Mouse (Mus musculus) hindbrain, embryonic 13.5 days (tissue): ENCODE data around the gene Hcfc1. TPM values are rescaled to one million over a fixed set of nuclear protein-coding genes. Genes with fewer than 3 reads are reported as not detected.
A peak's percentile ranks its signal among the peaks of the same experiment; 100 is the strongest.

ENCODE experiments used
- ATAC-seq: fragments of 200-750 bp; cut with Nextera tagmentation; 2 replicates; pipeline ENCODE4 v1.8.0; 2017; ENCODE audit warnings: moderate TSS enrichment; ENCODE audit not compliant: low FRiP score
- H3K27ac ChIP-seq: fragments of 300-500 bp; sonication (generic); 2 replicates; pipeline ENCODE4 v1.5.1; 2015; ENCODE audit warnings: inconsistent platforms, mild to moderate bottlenecking, moderate library complexity
- H3K27me3 ChIP-seq: fragments of 300-500 bp; sonication (generic); 2 replicates; pipeline ENCODE4 v1.6.1; 2015; ENCODE audit warnings: mild to moderate bottlenecking, inconsistent platforms
- H3K36me3 ChIP-seq: fragments of 300-500 bp; sonication (generic); 2 replicates; pipeline ENCODE4 v1.6.1; 2015; ENCODE audit warnings: mild to moderate bottlenecking, inconsistent platforms
- H3K4me1 ChIP-seq: fragments of 300-500 bp; sonication (generic); replicated peaks from 2 replicates; pipeline ENCODE4 v1.6.1; 2015; ENCODE audit warnings: inconsistent platforms
- H3K4me2 ChIP-seq: fragments of 300-500 bp; sonication (generic); 2 replicates; pipeline ENCODE4 v1.6.1; 2015; ENCODE audit warnings: inconsistent platforms, mild to moderate bottlenecking, moderate library complexity
- H3K4me3 ChIP-seq: fragments of 300-500 bp; sonication (generic); 2 replicates; pipeline ENCODE4 v1.5.1; 2015; ENCODE audit warnings: mild to moderate bottlenecking, inconsistent platforms
- H3K9ac ChIP-seq: fragments of 300-500 bp; sonication (generic); 2 replicates; pipeline ENCODE4 v1.6.1; 2015; ENCODE audit warnings: mild to moderate bottlenecking, inconsistent platforms
- H3K9me3 ChIP-seq: fragments of 300-500 bp; sonication (generic); 2 replicates; pipeline ENCODE4 v1.6.1; 2016; ENCODE audit warnings: inconsistent platforms
- WGBS: fragments of 180-500 bp; shearing (Covaris S2); methylation state at CpG from one replicate; pipeline ENCODE4 v1.1.7; 2015; 5-methylcytosine and 5-hydroxymethylcytosine counted together
- polyA plus RNA-seq: library from polyadenylated mRNA; unstranded; fragments of >200 nt; fragmentation: Nextera tagmentation; extraction: Ambion mirVana; gene quantifications from 2 replicates; pipeline ENCODE4 v1.2.1, GENCODE M21; 2015

The Hcfc1 gene
- 50.8 and 52.1 TPM in 2 replicates for polyA plus RNA-seq

- Histone ChIP-seq H3K9ac (peak within 1 kb of the TSS; percentile 78), H3K4me1 (peaks cover 35% of the 10 kb centered on the region), H3K4me3 (peak within 1 kb of the TSS; percentile 66), H3K4me2 (peak within 1 kb of the TSS; percentile 76), H3K27me3 (no peaks in the 10 kb centered on the region), H3K36me3 (no peaks in the 10 kb centered on the region), H3K9me3 (no peaks in the 10 kb centered on the region), H3K27ac (peak within 1 kb of the TSS; percentile 99)
- peak; percentile 80 for ATAC-seq
- WGBS = 22% methylated on average over 51 of the region's 58 CpGs
These were observed at the start of gene Hcfc1 for GRCm38 (mm10) chrX:73966248-73967176. TSS of gene Hcfc1 (minus strand) at chrX:73966357.

GRCm38 (mm10) chrX:74014597-74014996, 48.4 kb upstream of the Hcfc1 start:
- WGBS = 93% methylated on average over 1 of the region's 1 CpGs
- Histone ChIP-seq H3K9me3 (no peaks in the 10 kb centered on the region), H3K4me2 (no peak overlapping the region), H3K9ac (no peak overlapping the region), H3K27ac (no peak overlapping the region), H3K4me3 (no peak overlapping the region), H3K4me1 (no peaks in the 10 kb centered on the region), H3K27me3 (no peaks in the 10 kb centered on the region), H3K36me3 (peaks cover 20% of the 10 kb centered on the region; the same call in 1 of the 2 replicates)
- no peak for ATAC-seq

GRCm38 (mm10) chrX:74008063-74008462, 41.9 kb upstream of the Hcfc1 start:
- 47% methylated on average over 8 of the region's 8 CpGs for WGBS
- Histone ChIP-seq H3K27me3 (no peaks in the 10 kb centered on the region), H3K36me3 (no peaks in the 10 kb centered on the region)

GRCm38 (mm10) chrX:74006401-74006800, 40.2 kb upstream of the Hcfc1 start:
- Histone ChIP-seq H3K4me3 (no peak overlapping the region), H3K9me3 (no peaks in the 10 kb centered on the region), H3K4me1 (no peaks in the 10 kb centered on the region), H3K36me3 (no peaks in the 10 kb centered on the region), H3K4me2 (no peak overlapping the region), H3K27me3 (no peaks in the 10 kb centered on the region), H3K9ac (no peak overlapping the region), H3K27ac (no peak overlapping the region)
- no peak for ATAC-seq
- WGBS = 72% methylated on average over 21 of the region's 21 CpGs

More at GRCm38 (mm10) chrX:74008063-74008462, 41.9 kb upstream of the Hcfc1 start:
- Histone ChIP-seq H3K27ac (no peak overlapping the region), H3K4me2 (no peak overlapping the region), H3K4me1 (no peaks in the 10 kb centered on the region), H3K4me3 (no peak overlapping the region), H3K9me3 (no peaks in the 10 kb centered on the region), H3K9ac (no peak overlapping the region)
- ATAC-seq = no peak

- Histone ChIP-seq H3K9me3 (no peaks in the 10 kb centered on the region), H3K27me3 (no peaks in the 10 kb centered on the region), H3K9ac (no peak overlapping the region), H3K4me2 (no peak overlapping the region), H3K36me3 (no peaks in the 10 kb centered on the region), H3K4me3 (no peak overlapping the region), H3K4me1 (peaks cover 5% of the 10 kb centered on the region), H3K27ac (no peak overlapping the region)
- WGBS = 61% methylated on average over 2 of the region's 2 CpGs
- ATAC-seq = no peak
These were observed 37.5 kb upstream of the Hcfc1 start for GRCm38 (mm10) chrX:74003644-74004043.

GRCm38 (mm10) chrX:74001024-74001423, 34.9 kb upstream of the Hcfc1 start:
- Histone ChIP-seq H3K4me3 (no peak overlapping the region), H3K27me3 (no peaks in the 10 kb centered on the region)
- WGBS = 83% methylated on average over 3 of the region's 3 CpGs

GRCm38 (mm10) chrX:73998911-73999869, 33.0 kb upstream of the Hcfc1 start:
- Histone ChIP-seq H3K36me3 (no peaks in the 10 kb centered on the region), H3K9ac (no peak overlapping the region), H3K27ac (peak overlapping the region; percentile 80), H3K4me2 (peak overlapping the region; percentile 40), H3K4me1 (peaks cover 7% of the 10 kb centered on the region), H3K4me3 (no peak overlapping the region), H3K9me3 (no peaks in the 10 kb centered on the region), H3K27me3 (no peaks in the 10 kb centered on the region)
- ATAC-seq = peak; percentile 94
- WGBS = 23% methylated on average over 8 of the region's 8 CpGs

More at GRCm38 (mm10) chrX:74001024-74001423, 34.9 kb upstream of the Hcfc1 start:
- no peak overlapping the region for H3K9ac ChIP-seq
- H3K4me2 ChIP-seq = no peak overlapping the region
- ATAC-seq = no peak
- H3K36me3 ChIP-seq = no peaks in the 10 kb centered on the region
- H3K4me1 ChIP-seq = peaks cover 7% of the 10 kb centered on the region
- H3K9me3 ChIP-seq = no peaks in the 10 kb centered on the region
- no peak overlapping the region for H3K27ac ChIP-seq

- no peaks in the 10 kb centered on the region for H3K27me3 ChIP-seq
- H3K9me3 ChIP-seq = no peaks in the 10 kb centered on the region
- ATAC-seq = no peak
- 65% methylated on average over 1 of the region's 1 CpGs for WGBS
- H3K4me2 ChIP-seq = no peak overlapping the region
- H3K27ac ChIP-seq = no peak overlapping the region
- H3K4me1 ChIP-seq = no peaks in the 10 kb centered on the region
- H3K4me3 ChIP-seq = no peak overlapping the region
- no peaks in the 10 kb centered on the region for H3K36me3 ChIP-seq
- no peak overlapping the region for H3K9ac ChIP-seq
These were observed 11.6 kb upstream of the Hcfc1 start for GRCm38 (mm10) chrX:73977783-73978182.

- H3K4me2 ChIP-seq = no peak overlapping the region
- no peaks in the 10 kb centered on the region for H3K9me3 ChIP-seq
- no peaks in the 10 kb centered on the region for H3K27me3 ChIP-seq
- no peak for ATAC-seq
- WGBS = 98% methylated on average over 2 of the region's 2 CpGs
- H3K9ac ChIP-seq = no peak overlapping the region
- no peak overlapping the region for H3K27ac ChIP-seq
- no peaks in the 10 kb centered on the region for H3K36me3 ChIP-seq
- no peaks in the 10 kb centered on the region for H3K4me1 ChIP-seq
- H3K4me3 ChIP-seq = no peak overlapping the region
These were observed 10.1 kb upstream of the Hcfc1 start for GRCm38 (mm10) chrX:73976283-73976682.

GRCm38 (mm10) chrX:73972774-73973173, 6.6 kb upstream of the Hcfc1 start:
- no peak for ATAC-seq
- Histone ChIP-seq H3K27ac (no peak overlapping the region), H3K9ac (no peak overlapping the region), H3K27me3 (no peaks in the 10 kb centered on the region), H3K9me3 (no peaks in the 10 kb centered on the region), H3K4me2 (no peak overlapping the region), H3K4me3 (no peak overlapping the region), H3K4me1 (0 out of 2 replicates have a peak, but pooled peaks cover 3% of the 10 kb centered on the region), H3K36me3 (no peaks in the 10 kb centered on the region)
- 86% methylated on average over 4 of the region's 4 CpGs for WGBS

GRCm38 (mm10) chrX:73970781-73971180, 4.6 kb upstream of the Hcfc1 start:
- no peaks in the 10 kb centered on the region for H3K9me3 ChIP-seq
- H3K4me2 ChIP-seq = no peak overlapping the region
- H3K27me3 ChIP-seq = no peaks in the 10 kb centered on the region
- ATAC-seq = no peak
- no peak overlapping the region for H3K4me3 ChIP-seq
- 0 out of 2 replicates have a peak, but pooled peaks cover 3% of the 10 kb centered on the region for H3K4me1 ChIP-seq
- no peak overlapping the region for H3K27ac ChIP-seq
- no peaks in the 10 kb centered on the region for H3K36me3 ChIP-seq
- H3K9ac ChIP-seq = no peak overlapping the region

GRCm38 (mm10) chrX:73969729-73970128, 3.6 kb upstream of the Hcfc1 start:
- ATAC-seq = no peak
- no peak overlapping the region for H3K27ac ChIP-seq
- no peak overlapping the region for H3K4me3 ChIP-seq
- H3K9ac ChIP-seq = no peak overlapping the region
- peaks cover 4% of the 10 kb centered on the region for H3K4me1 ChIP-seq
- no peaks in the 10 kb centered on the region for H3K36me3 ChIP-seq
- no peaks in the 10 kb centered on the region for H3K27me3 ChIP-seq
- H3K4me2 ChIP-seq = no peak overlapping the region
- WGBS = 100% methylated on average over 2 of the region's 2 CpGs
- no peaks in the 10 kb centered on the region for H3K9me3 ChIP-seq
